Mouse (Mus musculus) bone marrow macrophage, adult 2 months (primary cell): Measurements from ENCODE around the gene Vmn1r126. TPM values are rescaled to one million over a fixed set of nuclear protein-coding genes. Genes with fewer than 3 reads are reported as not detected.
"Not testable (repeated sequence)": the region's sequence is repeated elsewhere in the genome, so short reads cannot be mapped to it uniquely, and the experiment has no call there.

Experiments used
- H3K27ac ChIP-seq: 2 replicates; pipeline ENCODE4 v1.5.1; 2012; ENCODE audit warnings: low read depth, low read length; ENCODE audit not compliant: insufficient read depth
- H3K4me1 ChIP-seq: 2 replicates; pipeline ENCODE4 v1.6.1; 2012; ENCODE audit warnings: low read length; ENCODE audit not compliant: control insufficient read depth, insufficient read depth
- H3K4me3 ChIP-seq: 2 replicates; pipeline ENCODE4 v1.5.1; 2012; ENCODE audit warnings: mild to moderate bottlenecking, low read length, moderate library complexity; ENCODE audit not compliant: insufficient read depth
- polyA plus RNA-seq: library from polyadenylated mRNA; stranded (reverse); fragments of >200 nt; gene quantifications from 2 replicates; pipeline ENCODE4 v1.2.4, GENCODE M21; 2012; ENCODE audit not compliant: missing spikeins, insufficient read depth, insufficient read length

The Vmn1r126 gene
- polyA plus RNA-seq: not detected in 2 replicates

DNA sequence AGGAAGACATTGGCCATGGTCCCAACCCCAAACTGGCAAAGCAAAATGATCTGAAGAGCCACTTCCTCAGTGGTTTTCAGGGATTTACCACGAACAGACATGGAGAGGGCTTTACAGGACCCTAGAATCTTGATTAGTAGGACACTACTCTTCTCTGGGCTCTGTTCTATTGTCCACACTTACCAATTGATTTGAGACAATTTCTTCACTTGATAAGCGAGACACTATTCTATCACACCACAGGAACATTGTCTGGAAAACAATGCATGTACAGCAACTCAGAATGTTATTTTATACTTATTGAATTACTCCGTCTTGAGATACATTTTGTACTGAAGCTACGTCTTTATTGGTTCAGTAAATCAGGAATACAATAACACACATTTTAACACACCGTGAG, at the start of gene Vmn1r126:
Gene Vmn1r126, minus strand, starts transcription at position 101 of the 400 bp plus-strand sequence.
- H3K4me1 ChIP-seq, H3K27ac ChIP-seq, H3K4me3 ChIP-seq: not testable (repeated sequence)

DNA sequence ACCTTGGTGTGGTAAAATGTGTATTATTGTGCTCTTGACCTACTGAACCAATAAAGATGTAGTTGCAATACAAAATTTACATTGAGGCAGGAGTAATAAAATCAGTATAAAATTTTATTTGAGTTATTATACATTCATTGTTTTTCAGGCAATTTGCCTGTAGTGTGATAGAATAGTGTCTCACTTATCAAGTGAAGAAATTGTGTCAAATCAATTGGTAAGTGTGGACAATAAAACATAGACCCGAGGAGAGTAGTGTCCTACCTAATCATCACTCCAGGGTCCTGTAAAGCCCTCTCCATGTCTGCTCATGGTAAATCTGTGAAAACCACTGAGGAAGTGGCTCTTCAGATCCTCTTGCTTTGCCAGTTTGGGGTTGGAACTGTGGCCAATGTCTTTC, 47.8 kb upstream of the Vmn1r126 start, which contains the start of gene Vmn1r128:
Gene Vmn1r128, plus strand, starts transcription at position 301 of the 400 bp plus-strand sequence.
- H3K27ac ChIP-seq, H3K4me3 ChIP-seq, H3K4me1 ChIP-seq: not testable (repeated sequence)

DNA sequence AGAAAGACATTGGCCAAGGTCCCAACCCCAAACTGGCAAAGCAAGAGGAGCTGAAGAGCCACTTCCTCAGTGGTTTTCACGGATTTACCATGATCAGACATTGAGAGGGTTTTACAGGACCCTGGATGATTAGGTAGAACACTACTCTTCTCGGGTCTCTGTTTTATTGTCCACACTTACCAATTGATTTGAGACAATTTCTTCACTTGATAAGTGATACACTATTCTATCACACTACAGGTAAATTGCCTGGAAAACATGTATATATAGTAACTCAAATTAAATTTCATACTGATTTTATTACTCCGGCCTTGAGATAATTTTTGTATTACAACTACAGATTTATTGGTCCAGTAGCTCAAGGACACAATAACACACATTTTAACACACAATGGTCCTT, 18.5 kb upstream of the Vmn1r126 start, which contains the start of gene Vmn1r127:
Gene Vmn1r127, minus strand, starts transcription at position 101 of the 400 bp plus-strand sequence.
- not testable (repeated sequence) for H3K4me3 ChIP-seq, H3K27ac ChIP-seq, H3K4me1 ChIP-seq

DNA sequence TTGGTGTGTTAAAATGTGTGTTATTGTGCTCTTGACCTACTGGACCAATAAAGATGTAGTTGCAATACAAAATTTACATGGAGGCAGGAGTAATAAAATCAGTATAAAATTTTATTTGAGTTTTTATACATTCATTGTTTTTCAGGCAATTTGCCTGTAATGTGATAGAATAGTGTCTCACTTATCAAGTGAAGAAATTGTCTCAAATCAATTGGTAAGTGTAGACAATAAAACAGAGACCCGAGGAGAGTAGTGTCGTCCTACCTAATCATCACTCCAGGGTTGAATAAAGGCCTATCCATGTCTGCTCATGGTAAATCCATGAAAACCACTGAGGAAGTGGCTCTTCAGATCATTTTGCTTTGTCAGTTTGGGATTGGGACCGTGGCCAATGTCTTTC, 29.4 kb downstream of the Vmn1r126 start, which contains the start of gene Vmn1r125:
Gene Vmn1r125, plus strand, starts transcription at position 301 of the 400 bp plus-strand sequence.
- not testable (repeated sequence) for H3K4me3 ChIP-seq, H3K27ac ChIP-seq

GRCm38 (mm10) chr7:21260517-21260916, 40.8 kb downstream of the Vmn1r126 start, which contains the start of gene Vmn1r124:
TSS of gene Vmn1r124 (minus strand) at chr7:21260617.
- not testable (repeated sequence) for H3K4me1 ChIP-seq, H3K27ac ChIP-seq, H3K4me3 ChIP-seq

More for the DNA sequence above, 29.4 kb downstream of the Vmn1r126 start, which contains the start of gene Vmn1r125:
- not testable (repeated sequence) for H3K4me1 ChIP-seq

Other genes with a start within 250 kb of the Vmn1r126 start
- gene Vmn1r120, start 247.7 kb downstream of the Vmn1r126 start, polyA plus RNA-seq: not detected in 2 replicates
- gene Vmn1r121, start 203.0 kb downstream of the Vmn1r126 start, polyA plus RNA-seq: not detected in 2 replicates
- not detected in 2 replicates for gene Vmn1r122, start 167.3 kb downstream of the Vmn1r126 start, polyA plus RNA-seq
- not detected in 2 replicates for gene Vmn1r123, start 139.3 kb downstream of the Vmn1r126 start, polyA plus RNA-seq
- not detected in 2 replicates for gene Gm5157, start 111.0 kb downstream of the Vmn1r126 start, polyA plus RNA-seq
- not detected in 2 replicates for gene Vmn1r124, start 40.9 kb downstream of the Vmn1r126 start, polyA plus RNA-seq
- not detected in 2 replicates for gene Vmn1r125, start 29.3 kb downstream of the Vmn1r126 start, polyA plus RNA-seq
- gene Vmn1r127, start 18.4 kb upstream of the Vmn1r126 start, polyA plus RNA-seq: not detected in 2 replicates
- gene Vmn1r128, start 47.9 kb upstream of the Vmn1r126 start, polyA plus RNA-seq: not detected in 2 replicates
- gene Vmn1r129, start 59.8 kb upstream of the Vmn1r126 start, polyA plus RNA-seq: not detected in 2 replicates
- not detected in 2 replicates for gene Gm6882, start 131.3 kb upstream of the Vmn1r126 start, polyA plus RNA-seq
- not detected in 2 replicates for gene Vmn1r130, start 210.3 kb upstream of the Vmn1r126 start, polyA plus RNA-seq
- gene Vmn1r131, start 244.6 kb upstream of the Vmn1r126 start, polyA plus RNA-seq: not detected in 2 replicates